Mouse (Mus musculus): ENCODE measurements around the gene Fbxl15. TPM values are rescaled to one million over a fixed set of nuclear protein-coding genes. Genes with fewer than 3 reads are reported as not detected.
A peak's percentile ranks its signal among the peaks of the same experiment; 100 is the strongest.

The Fbxl15 gene
- polyA plus RNA-seq, 1 experiment from 2014 or later = 13.0 TPM

DNA sequence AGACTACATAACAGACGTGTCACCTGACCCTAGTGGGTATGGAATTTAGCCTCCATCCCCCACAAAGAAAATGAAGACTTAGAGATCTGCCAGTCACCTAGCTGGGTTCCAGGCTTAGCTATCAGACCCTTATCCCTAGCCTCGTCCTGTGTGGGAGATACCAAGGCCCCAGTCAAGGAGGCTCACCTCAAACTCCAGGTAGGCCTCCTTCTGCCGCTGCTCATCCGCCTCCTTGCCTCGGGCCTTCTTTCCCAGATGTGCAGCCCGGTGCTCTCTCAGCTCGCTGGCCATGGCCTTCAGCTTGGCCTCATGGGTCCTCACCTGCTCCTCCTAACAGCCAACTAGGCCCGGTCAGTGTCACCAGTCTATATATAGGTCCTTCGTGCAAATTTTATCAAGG is 14.9 kb upstream of the Fbxl15 start:
- Histone ChIP-seq H3K4me1 (ENCODE audit: insufficient read depth, low read depth, low read length) (0 out of 2 replicates have a peak, but pooled peaks cover 8% of the 10 kb centered on the region), H3K4me2 (replicated peaks; ENCODE audit: low read depth, low read length) (no peak overlapping the region), H3K9me3 (ENCODE audit: low read length) (no peaks in the 10 kb centered on the region), H3K4me3 (ENCODE audit: low read depth, low read length) (no peak overlapping the region), H3K27me3 (replicated peaks; ENCODE audit: insufficient read depth, low read length) (peaks cover 39% of the 10 kb centered on the region), H3K9ac (replicated peaks; ENCODE audit: low read depth) (no peak overlapping the region), H3K27ac (ENCODE audit: low read length) (no peak overlapping the region), H3K36me3 (ENCODE audit: insufficient read depth, low read length) (peaks cover 24% of the 10 kb centered on the region)
- no peak for TF ChIP-seq CTCF (IDR thresholded peaks at IDR 0.05)
- TF ChIP-seq EP300 (IDR thresholded peaks at IDR 0.05) = no peak
- DNase-seq (ENCODE audit: low spot score) (no peak), ATAC-seq (no peak)
- WGBS = 88% methylated on average over 9 of the region's 9 CpGs

DNA sequence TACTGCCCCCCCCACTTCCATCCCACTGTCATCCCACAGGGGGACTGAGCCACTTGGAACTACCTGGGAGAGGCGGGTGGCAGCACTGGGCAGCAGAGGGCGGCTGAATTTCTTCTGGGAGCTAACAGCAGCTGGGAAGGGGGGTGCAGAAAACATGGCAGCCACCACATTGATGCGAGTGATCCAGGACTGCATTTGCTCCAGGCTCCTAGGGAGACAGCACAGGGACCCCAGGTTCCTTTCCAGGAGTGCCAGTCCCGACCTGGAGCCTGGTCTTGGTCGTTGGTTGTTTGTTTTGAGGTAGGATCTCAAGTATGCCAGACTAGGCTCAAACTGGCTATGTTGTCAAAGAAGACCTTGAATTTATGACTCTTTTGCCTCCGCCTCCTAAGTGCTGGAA is 14.4 kb upstream of the Fbxl15 start:
- Histone ChIP-seq H3K9ac (replicated peaks; ENCODE audit: low read depth) (no peak overlapping the region), H3K27ac (ENCODE audit: low read length) (no peak overlapping the region), H3K36me3 (ENCODE audit: insufficient read depth, low read length) (peaks cover 24% of the 10 kb centered on the region), H3K4me1 (ENCODE audit: insufficient read depth, low read depth, low read length) (0 out of 2 replicates have a peak, but pooled peaks cover 11% of the 10 kb centered on the region), H3K9me3 (ENCODE audit: low read length) (no peaks in the 10 kb centered on the region), H3K27me3 (replicated peaks; ENCODE audit: insufficient read depth, low read length) (peaks cover 44% of the 10 kb centered on the region), H3K4me3 (ENCODE audit: low read depth, low read length) (no peak overlapping the region), H3K4me2 (replicated peaks; ENCODE audit: low read depth, low read length) (no peak overlapping the region)
- WGBS = 74% methylated on average over 6 of the region's 6 CpGs
- DNase-seq (ENCODE audit: low spot score) (no peak), ATAC-seq (no peak)
- TF ChIP-seq CTCF (IDR thresholded peaks at IDR 0.05) (no peak), EP300 (IDR thresholded peaks at IDR 0.05) (no peak)

GRCm38 (mm10) chr19:46314151-46314601 is 13.8 kb upstream of the Fbxl15 start:
- DNase-seq (ENCODE audit: low spot score) (no peak), ATAC-seq (peak; percentile 27; the same call in 1 of the 2 replicates)
- Histone ChIP-seq H3K27me3 (replicated peaks; ENCODE audit: insufficient read depth, low read length) (peaks cover 50% of the 10 kb centered on the region), H3K27ac (ENCODE audit: low read length) (no peak overlapping the region), H3K9me3 (ENCODE audit: low read length) (no peaks in the 10 kb centered on the region), H3K4me2 (replicated peaks; ENCODE audit: low read depth, low read length) (no peak overlapping the region), H3K36me3 (ENCODE audit: insufficient read depth, low read length) (peaks cover 24% of the 10 kb centered on the region), H3K9ac (replicated peaks; ENCODE audit: low read depth) (no peak overlapping the region), H3K4me3 (ENCODE audit: low read depth, low read length) (no peak overlapping the region), H3K4me1 (ENCODE audit: insufficient read depth, low read depth, low read length) (0 out of 2 replicates have a peak, but pooled peaks cover 7% of the 10 kb centered on the region)
- WGBS = 27% methylated on average over 16 of the region's 18 CpGs
- no peak for TF ChIP-seq CTCF (IDR thresholded peaks at IDR 0.05)
- no peak for TF ChIP-seq EP300 (IDR thresholded peaks at IDR 0.05)

DNA sequence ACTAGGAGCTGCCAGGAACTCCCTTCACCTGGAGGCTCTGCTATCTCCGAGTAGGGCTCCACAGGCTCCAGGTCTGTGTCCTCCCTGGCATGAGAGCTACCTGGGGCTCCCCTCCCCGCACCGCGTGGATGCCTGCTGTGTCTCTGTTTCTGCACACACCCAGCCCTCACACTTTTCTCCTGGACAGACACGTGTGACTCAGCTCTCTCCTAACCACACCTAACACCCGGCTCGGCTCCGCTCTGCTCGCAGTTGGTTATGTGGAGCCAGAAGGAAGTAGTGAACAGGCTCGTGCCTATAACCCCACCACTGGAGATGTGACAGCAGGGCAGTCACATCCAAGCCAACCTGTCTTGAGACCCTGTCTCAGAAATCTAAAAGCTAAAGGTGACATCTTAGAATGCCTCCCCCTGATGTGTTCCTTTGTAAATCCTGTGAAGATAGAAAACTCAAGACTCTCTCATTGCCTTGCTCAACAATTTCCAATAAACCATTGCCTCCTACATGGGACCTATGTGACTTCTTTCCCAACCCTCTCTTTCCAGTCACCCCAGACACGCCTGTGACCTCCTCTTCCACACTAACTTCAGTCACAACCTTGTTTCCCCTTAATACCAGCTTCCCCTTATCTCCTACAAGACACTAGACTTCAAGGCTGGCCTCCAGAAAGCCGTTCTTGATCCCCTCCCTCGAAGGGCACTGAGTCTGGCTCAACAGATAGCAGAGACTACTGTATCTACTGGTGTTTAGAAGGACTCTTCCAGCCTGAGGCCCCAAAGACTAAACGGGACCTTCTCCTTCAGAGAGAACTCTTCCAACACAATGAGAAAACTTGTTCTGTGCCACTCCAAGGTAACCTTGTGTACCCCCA is 12.9 kb upstream of the Fbxl15 start:
- peak; percentile 28 for DNase-seq (ENCODE audit: low spot score)
- 27% methylated on average over 14 of the region's 14 CpGs for WGBS
- Histone ChIP-seq H3K9me3 (ENCODE audit: low read length) (no peaks in the 10 kb centered on the region), H3K4me2 (replicated peaks; ENCODE audit: low read depth, low read length) (no peak overlapping the region), H3K36me3 (ENCODE audit: insufficient read depth, low read length) (peaks cover 18% of the 10 kb centered on the region), H3K4me1 (ENCODE audit: insufficient read depth, low read depth, low read length) (0 out of 2 replicates have a peak, but pooled peaks cover 6% of the 10 kb centered on the region), H3K27ac (ENCODE audit: low read length) (no peak overlapping the region), H3K4me3 (ENCODE audit: low read depth, low read length) (no peak overlapping the region), H3K27me3 (replicated peaks; ENCODE audit: insufficient read depth, low read length) (peaks cover 59% of the 10 kb centered on the region), H3K9ac (replicated peaks; ENCODE audit: low read depth) (no peak overlapping the region)
- no peak for ATAC-seq
- TF ChIP-seq EP300 (IDR thresholded peaks at IDR 0.05) (no peak), CTCF (IDR thresholded peaks at IDR 0.05) (no peak)

- no peak overlapping the region for H3K9ac ChIP-seq (replicated peaks; ENCODE audit: low read depth)
- no peaks in the 10 kb centered on the region for H3K9me3 ChIP-seq (ENCODE audit: low read length)
- no peak overlapping the region for H3K4me2 ChIP-seq (replicated peaks; ENCODE audit: low read depth, low read length)
- no peak for DNase-seq (ENCODE audit: low spot score)
- 49% methylated on average over 12 of the region's 12 CpGs for WGBS
- peaks cover 65% of the 10 kb centered on the region for H3K27me3 ChIP-seq (replicated peaks; ENCODE audit: insufficient read depth, low read length)
- H3K4me1 ChIP-seq (ENCODE audit: insufficient read depth, low read depth, low read length) = 0 out of 2 replicates have a peak, but pooled peaks cover 6% of the 10 kb centered on the region
- H3K4me3 ChIP-seq (ENCODE audit: low read depth, low read length) = no peak overlapping the region
- H3K36me3 ChIP-seq (ENCODE audit: insufficient read depth, low read length) = peaks cover 12% of the 10 kb centered on the region
- TF ChIP-seq CTCF (IDR thresholded peaks at IDR 0.05) = no peak
- no peak for ATAC-seq
- H3K27ac ChIP-seq (ENCODE audit: low read length) = no peak overlapping the region
Measured at GRCm38 (mm10) chr19:46315752-46316610, 12.0 kb upstream of the Fbxl15 start.
